Mouse (Mus musculus): ENCODE measurements around the gene Zfp709.
"Not testable (repeated sequence)": the region's sequence is repeated elsewhere in the genome, so short reads cannot be mapped to it uniquely, and the experiment has no call there.

GRCm38 (mm10) chr8:71845993-71846483 lies 35.8 kb upstream of the Zfp709 start:
- not testable (repeated sequence) for TF ChIP-seq CTCF (IDR thresholded peaks at IDR 0.05; ENCODE audit: borderline replicate concordance, insufficient read depth, low read length); POLR2A (IDR thresholded peaks at IDR 0.05; ENCODE audit: low read depth, low read length)

All from embryonic fibroblast, embryonic 13.5 days (primary cell).